16 mouse cellular contexts compared by ENCODE assay signal in the genomic region with DNA sequence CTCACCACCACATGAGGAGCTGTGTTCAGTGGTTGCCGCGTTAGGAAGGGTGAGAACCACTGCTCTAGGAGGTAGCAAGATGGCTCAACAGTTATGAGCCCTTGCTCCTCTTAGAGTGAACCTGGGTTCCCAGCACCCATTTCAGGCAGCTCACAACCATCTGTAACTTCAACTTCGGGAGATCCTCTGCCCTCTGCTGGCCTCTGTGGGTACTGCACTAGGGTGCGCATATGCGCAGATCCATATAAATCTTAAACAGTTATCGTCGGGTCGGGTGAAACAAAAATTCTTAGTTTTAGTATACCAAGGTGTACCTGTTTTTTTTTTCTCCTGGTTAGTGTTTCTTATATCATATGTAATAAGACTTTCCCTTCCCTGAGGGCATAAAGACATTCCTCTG. TPM values are rescaled to one million over a fixed set of nuclear protein-coding genes. Genes with fewer than 3 reads are reported as not detected.
DNase-seq lines count a peak whose midpoint lies in the region; ATAC-seq and TF ChIP-seq lines count a peak whose summit lies in the region.
"Had no signal": no experiment of that assay in that cellular context is flagged by ENCODE, and none has a peak within 500 bp of the region (broad histone marks: within the 10 kb centered on the region; RNA-seq: fewer than 3 reads in every experiment).

No protein-coding gene starts in this region.

- no peaks in the 10 kb centered on the region for H3K27me3 ChIP-seq in liver, embryonic 14.5 days (ENCODE audit: control insufficient read depth, insufficient read depth, low read length)
- no peaks in the 10 kb centered on the region for H3K27me3 ChIP-seq in forebrain, embryonic 16.5 days (replicated peaks; ENCODE audit: control insufficient read depth, insufficient read depth, low read length)
- H3K27me3 ChIP-seq: liver, embryonic 13.5 days; neural tube, embryonic 12.5 days had no signal

- no peak for ATAC-seq in liver, embryonic 14.5 days (ENCODE audit: insufficient read depth)
- ATAC-seq in forebrain, embryonic 16.5 days, result no peak

- H3K4me3 ChIP-seq in liver, embryonic 14.5 days (ENCODE audit: insufficient read depth in 1 of 2, low read depth in 2 of 2, low read length in 2 of 2), result no peak overlapping the region
- H3K4me3 ChIP-seq in forebrain, embryonic 16.5 days (replicated peaks; ENCODE audit: low read length), result no peak overlapping the region
- H3K4me3 ChIP-seq: heart, embryonic 13.5 days; liver, embryonic 13.5 days; neural tube, embryonic 12.5 days had no signal

- H3K4me1 ChIP-seq in liver, embryonic 14.5 days (replicated peaks; ENCODE audit: control insufficient read depth in 2 of 2, insufficient read depth in 2 of 2, low read length in 1 of 2), result no peaks in the 10 kb centered on the region
- H3K4me1 ChIP-seq in forebrain, embryonic 16.5 days (replicated peaks; ENCODE audit: control insufficient read depth, insufficient read depth, low read length), result no peaks in the 10 kb centered on the region
- H3K4me1 ChIP-seq: heart, embryonic 13.5 days; liver, embryonic 13.5 days; neural tube, embryonic 12.5 days had no signal

- H3K27ac ChIP-seq in liver, embryonic 14.5 days, result no peak overlapping the region
- no peak overlapping the region for H3K27ac ChIP-seq in forebrain, embryonic 16.5 days (ENCODE audit: low read length)
- H3K27ac ChIP-seq: heart, embryonic 13.5 days; liver, embryonic 13.5 days; neural tube, embryonic 12.5 days had no signal

- no peaks in the 10 kb centered on the region for H3K9me3 ChIP-seq in liver, embryonic 14.5 days (ENCODE audit: control insufficient read depth, low read length)
- H3K9me3 ChIP-seq in forebrain, embryonic 16.5 days (ENCODE audit: control insufficient read depth, low read length), result no peaks in the 10 kb centered on the region
- H3K9me3 ChIP-seq: liver, embryonic 13.5 days; neural tube, embryonic 12.5 days had no signal

- WGBS in liver, embryonic 14.5 days (ENCODE audit: insufficient replicate concordance), result 82% methylated on average over 8 of the region's 8 CpGs
- 98% methylated on average over 8 of the region's 8 CpGs for WGBS in forebrain, embryonic 16.5 days

- H3K36me3 ChIP-seq in liver, embryonic 14.5 days (replicated peaks; ENCODE audit: control insufficient read depth, insufficient read depth, low read depth), result no peaks in the 10 kb centered on the region
- H3K36me3 ChIP-seq in forebrain, embryonic 16.5 days (ENCODE audit: control insufficient read depth, insufficient read depth), result no peaks in the 10 kb centered on the region
- H3K36me3 ChIP-seq: G1E; heart, embryonic 13.5 days; liver, embryonic 13.5 days; neural tube, embryonic 12.5 days had no signal

- no peak overlapping the region for H3K9ac ChIP-seq in liver, embryonic 14.5 days (replicated peaks)
- H3K9ac ChIP-seq in forebrain, embryonic 16.5 days (replicated peaks; ENCODE audit: low read depth, low read length), result no peak overlapping the region
- H3K9ac ChIP-seq: heart, embryonic 13.5 days; liver, embryonic 13.5 days; neural tube, embryonic 12.5 days had no signal

- peak; percentile 74 for TF ChIP-seq CTCF in liver, embryonic 14.5 days (IDR thresholded peaks at IDR 0.05; ENCODE audit: low read depth)

- DNase-seq in heart, adult 11 months, result peak; percentile 43
- no peak for DNase-seq in heart, postnatal 10 days
- peak; percentile 8 to 34 for DNase-seq in spleen, postnatal 10 days (ENCODE audit: low spot score in 2 of 2)
- no peak for DNase-seq in spleen, postnatal 14 days (ENCODE audit: low spot score in 2 of 2)
- no peak for DNase-seq in liver, embryonic 14.5 days (ENCODE audit: low read depth in 3 of 3, low spot score in 3 of 3)
- DNase-seq in right cerebral cortex, adult 2 months (ENCODE audit: low spot score in 2 of 2), result no peak
- DNase-seq in adrenal gland, postnatal 10 days, result no peak
- DNase-seq: adrenal gland, adult 8-10 months; cerebellum, adult 9-11 months; liver, embryonic 13.5 days had no signal

- intact Hi-C loops in heart, postnatal 10 days (cut with DNase I), result no loop called here

- H3K4me2 ChIP-seq in liver, embryonic 14.5 days (ENCODE audit: low read depth), result no peak overlapping the region
- H3K4me2 ChIP-seq in forebrain, embryonic 16.5 days (ENCODE audit: low read length), result no peak overlapping the region
- H3K4me2 ChIP-seq: heart, embryonic 13.5 days; liver, embryonic 13.5 days; neural tube, embryonic 12.5 days had no signal

- no peak for TF ChIP-seq EP300 in liver, embryonic 14.5 days (IDR thresholded peaks at IDR 0.05; ENCODE audit: low read depth)

RNA-seq across cellular contexts. Expression of a gene that starts 32.9 kb away (rescaled TPM):
- total RNA-seq in heart, postnatal 10 days (2021), result 1 to 10 TPM in 1 of 2 experiments, under 1 TPM in 1; 0.82 to 1.0 TPM
- polyA plus RNA-seq in liver, embryonic 14.5 days (2012; rRNA removed), result 0.08 and 0.11 TPM in 2 replicates
- polyA plus RNA-seq in liver, embryonic 14.5 days (2014; fragmentation: Nextera tagmentation; extraction: Ambion mirVana), result 0.06 TPM in 1 of 2 replicates, not detected in the other
- polyA plus RNA-seq in forebrain, embryonic 16.5 days (2015; fragmentation: Nextera tagmentation; extraction: Ambion mirVana), result 0.09 and 0.20 TPM in 2 replicates
- total RNA-seq in adrenal gland, postnatal 10 days (2021), result not detected
- total RNA-seq: adrenal gland, adult 8-10 months; layer of hippocampus, postnatal 10 days had no signal
- polyA plus RNA-seq: G1E; intestine, embryonic 14.5 days had no signal

Comparison
In these comparisons a context has a peak if more than half of its experiments do, and no peak if none do; other contexts are left out.
1. DNase-seq: peak in heart, adult 11 months (single experiment) and spleen, postnatal 10 days (2 of 2); none in heart, postnatal 10 days (0 of 2), spleen, postnatal 14 days (0 of 2), liver, embryonic 14.5 days (0 of 3), right cerebral cortex, adult 2 months (0 of 2) and adrenal gland, postnatal 10 days (single experiment).